Mouse (Mus musculus): ENCODE measurements around the gene Opcml. TPM values are rescaled to one million over a fixed set of nuclear protein-coding genes. Genes with fewer than 3 reads are reported as not detected.
A peak's percentile ranks its signal among the peaks of the same experiment; 100 is the strongest.

Opcml gene
- polyA plus RNA-seq, 2 experiments: 3.7 to 5.5 TPM

DNA sequence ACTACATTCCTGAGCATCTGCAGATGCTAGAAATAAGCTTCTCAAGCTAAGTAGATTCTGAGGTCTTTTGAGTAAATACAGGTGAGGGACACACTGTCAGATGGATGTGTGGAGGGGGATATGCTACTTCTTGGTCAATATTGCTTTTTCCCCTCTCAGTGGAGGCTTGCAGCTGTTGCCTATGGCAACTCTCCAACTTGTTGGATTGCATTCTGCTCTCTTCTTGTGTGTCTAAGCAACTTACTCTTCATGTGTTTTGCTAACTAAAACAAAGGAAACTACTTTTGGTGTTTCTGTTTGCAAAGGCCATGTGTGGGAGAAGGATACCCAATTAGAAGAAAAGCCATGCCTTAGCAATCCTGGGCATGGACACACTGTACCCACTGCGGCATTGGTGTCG lies 406.0 kb downstream of the Opcml start:
- ATAC-seq (ENCODE audit: low FRiP score, low read depth): no peak

DNA sequence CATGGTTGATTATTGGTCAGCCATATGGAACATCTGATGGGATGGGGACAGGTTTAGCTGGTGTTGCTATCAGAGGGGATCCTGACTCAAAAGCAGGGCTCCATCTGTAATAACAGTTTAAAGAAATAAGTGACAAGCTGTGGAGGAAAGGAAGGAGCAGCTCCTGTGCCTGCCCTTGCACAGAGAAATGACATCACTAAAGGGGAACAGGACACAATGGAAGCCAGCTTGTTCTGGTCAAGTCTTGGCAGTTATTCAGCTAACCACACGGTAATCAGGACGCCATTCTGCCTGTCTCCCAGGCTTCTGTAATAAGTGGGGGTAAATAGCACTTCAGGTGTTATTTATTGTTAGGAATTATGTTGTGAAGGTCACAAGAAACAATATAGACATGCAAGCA lies 406.5 kb downstream of the Opcml start:
- Histone ChIP-seq H3K4me3 (replicated peaks; ENCODE audit: low read length) (no peak overlapping the region), H3K4me1 (ENCODE audit: control insufficient read depth, insufficient read depth, low read length) (no peaks in the 10 kb centered on the region), H3K4me2 (replicated peaks; ENCODE audit: low read depth, low read length, severe bottlenecking) (no peak overlapping the region), H3K27me3 (ENCODE audit: control insufficient read depth, insufficient read depth, low read length) (no peaks in the 10 kb centered on the region), H3K9ac (ENCODE audit: low read depth, low read length, severe bottlenecking) (no peak overlapping the region), H3K27ac (replicated peaks; ENCODE audit: low read depth, low read length) (no peak overlapping the region), H3K9me3 (ENCODE audit: control insufficient read depth, low read length) (no peaks in the 10 kb centered on the region), H3K36me3 (ENCODE audit: control insufficient read depth, insufficient read depth, low read length) (no peaks in the 10 kb centered on the region)
- ATAC-seq (ENCODE audit: low FRiP score, low read depth) (no peak), DNase-seq (ENCODE audit: low spot score) (no peak)
- 59% methylated on average over 2 of the region's 2 CpGs for WGBS
- no peak for TF ChIP-seq POLR2A (IDR thresholded peaks at IDR 0.05; ENCODE audit: borderline replicate concordance, extremely low read depth, insufficient read depth, insufficient read length)

More for the DNA sequence above, 406.0 kb downstream of the Opcml start:
- H3K4me1 ChIP-seq (ENCODE audit: control insufficient read depth, insufficient read depth, low read length): no peaks in the 10 kb centered on the region
- DNase-seq (ENCODE audit: low spot score): peak; percentile 41
- H3K4me3 ChIP-seq (replicated peaks; ENCODE audit: low read length): no peak overlapping the region
- H3K9ac ChIP-seq (ENCODE audit: low read depth, low read length, severe bottlenecking): no peak overlapping the region
- H3K27me3 ChIP-seq (ENCODE audit: control insufficient read depth, insufficient read depth, low read length): no peaks in the 10 kb centered on the region
- no peak overlapping the region for H3K27ac ChIP-seq (replicated peaks; ENCODE audit: low read depth, low read length)
- WGBS: 90% methylated on average over 2 of the region's 2 CpGs
- H3K9me3 ChIP-seq (ENCODE audit: control insufficient read depth, low read length): no peaks in the 10 kb centered on the region
- no peak overlapping the region for H3K4me2 ChIP-seq (replicated peaks; ENCODE audit: low read depth, low read length, severe bottlenecking)
- no peak for TF ChIP-seq POLR2A (IDR thresholded peaks at IDR 0.05; ENCODE audit: borderline replicate concordance, extremely low read depth, insufficient read depth, insufficient read length)
- no peaks in the 10 kb centered on the region for H3K36me3 ChIP-seq (ENCODE audit: control insufficient read depth, insufficient read depth, low read length)

DNA sequence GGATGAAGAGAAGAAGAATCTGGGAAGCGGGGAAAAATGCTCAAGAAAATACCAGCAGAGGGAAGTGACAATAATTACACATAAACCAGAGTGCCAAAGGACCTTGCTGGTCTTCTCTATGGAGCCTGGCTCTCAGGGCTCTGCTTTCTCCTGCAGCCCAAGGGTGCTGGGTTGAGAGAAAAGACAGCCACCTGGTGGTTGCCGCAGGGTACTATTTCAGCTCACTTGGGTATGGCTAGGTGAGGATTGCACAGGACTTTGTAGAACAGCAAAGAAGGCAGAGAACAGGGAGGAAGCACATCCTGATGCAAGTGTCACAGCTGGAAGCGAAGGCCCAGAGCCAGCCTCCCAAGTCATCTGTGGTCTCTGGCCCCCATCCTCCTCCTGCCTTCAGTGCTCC lies 407.1 kb downstream of the Opcml start:
- H3K9ac ChIP-seq (ENCODE audit: low read depth, low read length, severe bottlenecking): no peak overlapping the region
- TF ChIP-seq POLR2A (IDR thresholded peaks at IDR 0.05; ENCODE audit: borderline replicate concordance, extremely low read depth, insufficient read depth, insufficient read length): no peak
- no peaks in the 10 kb centered on the region for H3K4me1 ChIP-seq (ENCODE audit: control insufficient read depth, insufficient read depth, low read length)
- H3K27me3 ChIP-seq (ENCODE audit: control insufficient read depth, insufficient read depth, low read length): no peaks in the 10 kb centered on the region
- ATAC-seq (ENCODE audit: low FRiP score, low read depth) (peak; percentile 63; the same call in 1 of the 2 replicates), DNase-seq (ENCODE audit: low spot score) (peak; percentile 42)
- no peak overlapping the region for H3K27ac ChIP-seq (replicated peaks; ENCODE audit: low read depth, low read length)
- H3K9me3 ChIP-seq (ENCODE audit: control insufficient read depth, low read length): no peaks in the 10 kb centered on the region
- no peaks in the 10 kb centered on the region for H3K36me3 ChIP-seq (ENCODE audit: control insufficient read depth, insufficient read depth, low read length)
- H3K4me2 ChIP-seq (replicated peaks; ENCODE audit: low read depth, low read length, severe bottlenecking): no peak overlapping the region
- 48% methylated on average over 3 of the region's 3 CpGs for WGBS
- H3K4me3 ChIP-seq (replicated peaks; ENCODE audit: low read length): no peak overlapping the region

DNA sequence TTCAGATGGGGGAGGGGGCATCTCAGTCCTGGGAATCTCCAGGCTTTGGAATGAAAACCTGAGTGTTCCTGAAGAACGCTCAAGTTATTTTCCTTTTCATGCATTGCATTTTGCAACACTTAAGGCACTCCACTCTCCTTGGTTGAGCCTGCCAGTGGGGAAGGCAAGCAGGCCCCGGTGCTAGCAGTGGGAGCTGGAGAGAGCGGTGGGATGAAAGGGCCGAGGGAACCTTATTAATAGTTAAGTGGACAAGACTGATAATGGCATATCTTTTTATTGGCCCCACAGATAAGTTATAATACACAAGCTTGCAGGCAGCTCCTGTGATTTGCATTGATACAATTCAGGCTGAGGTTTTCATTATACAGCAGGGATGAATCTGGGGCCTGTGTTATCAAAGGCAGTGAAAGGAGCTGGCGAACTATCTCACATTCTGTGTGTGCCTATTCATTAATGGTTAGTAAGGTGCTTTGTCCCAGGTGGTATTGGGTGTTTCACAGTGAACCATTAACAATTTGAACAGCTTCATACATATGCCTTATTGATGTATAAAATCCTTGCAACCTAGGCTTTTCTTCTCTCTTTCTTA lies 407.6 kb downstream of the Opcml start:
- no peak overlapping the region for H3K4me2 ChIP-seq (replicated peaks; ENCODE audit: low read depth, low read length, severe bottlenecking)
- TF ChIP-seq POLR2A (IDR thresholded peaks at IDR 0.05; ENCODE audit: borderline replicate concordance, extremely low read depth, insufficient read depth, insufficient read length): no peak
- DNase-seq (ENCODE audit: low spot score) (no peak), ATAC-seq (ENCODE audit: low FRiP score, low read depth) (no peak)
- H3K27ac ChIP-seq (replicated peaks; ENCODE audit: low read depth, low read length): no peak overlapping the region
- WGBS: 83% methylated on average over 5 of the region's 5 CpGs
- H3K27me3 ChIP-seq (ENCODE audit: control insufficient read depth, insufficient read depth, low read length): no peaks in the 10 kb centered on the region
- no peaks in the 10 kb centered on the region for H3K36me3 ChIP-seq (ENCODE audit: control insufficient read depth, insufficient read depth, low read length)
- H3K4me1 ChIP-seq (ENCODE audit: control insufficient read depth, insufficient read depth, low read length): no peaks in the 10 kb centered on the region
- no peaks in the 10 kb centered on the region for H3K9me3 ChIP-seq (ENCODE audit: control insufficient read depth, low read length)
- no peak overlapping the region for H3K4me3 ChIP-seq (replicated peaks; ENCODE audit: low read length)
- H3K9ac ChIP-seq (ENCODE audit: low read depth, low read length, severe bottlenecking): no peak overlapping the region

DNA sequence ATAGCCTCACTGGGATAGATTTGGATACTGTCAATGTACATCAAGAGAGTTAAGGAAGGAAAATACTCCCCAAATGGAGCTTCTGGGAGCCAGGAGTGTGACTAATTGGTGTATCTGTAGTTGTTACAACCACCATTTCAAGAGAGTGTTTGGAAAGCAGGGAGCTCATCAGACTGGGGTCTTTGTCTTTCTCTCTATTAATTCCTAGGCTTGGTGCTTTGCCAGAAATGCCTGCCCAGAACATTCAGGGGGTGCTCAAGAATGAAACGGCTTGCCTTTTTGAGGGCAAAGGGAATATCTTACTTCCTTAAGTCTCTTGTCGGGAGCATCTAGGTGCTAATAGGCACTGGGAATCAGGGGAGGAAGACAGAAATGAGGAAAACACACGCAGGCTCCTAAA lies 416.9 kb downstream of the Opcml start:
- Histone ChIP-seq H3K27ac (replicated peaks; ENCODE audit: low read depth, low read length) (no peak overlapping the region), H3K4me2 (replicated peaks; ENCODE audit: low read depth, low read length, severe bottlenecking) (no peak overlapping the region), H3K27me3 (ENCODE audit: control insufficient read depth, insufficient read depth, low read length) (no peaks in the 10 kb centered on the region), H3K9me3 (ENCODE audit: control insufficient read depth, low read length) (no peaks in the 10 kb centered on the region), H3K4me1 (ENCODE audit: control insufficient read depth, insufficient read depth, low read length) (no peaks in the 10 kb centered on the region), H3K4me3 (replicated peaks; ENCODE audit: low read length) (no peak overlapping the region), H3K9ac (ENCODE audit: low read depth, low read length, severe bottlenecking) (no peak overlapping the region), H3K36me3 (ENCODE audit: control insufficient read depth, insufficient read depth, low read length) (no peaks in the 10 kb centered on the region)
- DNase-seq (ENCODE audit: low spot score): no peak
- no peak for TF ChIP-seq POLR2A (IDR thresholded peaks at IDR 0.05; ENCODE audit: borderline replicate concordance, extremely low read depth, insufficient read depth, insufficient read length)
- WGBS: 77% methylated on average over 3 of the region's 3 CpGs
- no peak for ATAC-seq (ENCODE audit: low FRiP score, low read depth)

DNA sequence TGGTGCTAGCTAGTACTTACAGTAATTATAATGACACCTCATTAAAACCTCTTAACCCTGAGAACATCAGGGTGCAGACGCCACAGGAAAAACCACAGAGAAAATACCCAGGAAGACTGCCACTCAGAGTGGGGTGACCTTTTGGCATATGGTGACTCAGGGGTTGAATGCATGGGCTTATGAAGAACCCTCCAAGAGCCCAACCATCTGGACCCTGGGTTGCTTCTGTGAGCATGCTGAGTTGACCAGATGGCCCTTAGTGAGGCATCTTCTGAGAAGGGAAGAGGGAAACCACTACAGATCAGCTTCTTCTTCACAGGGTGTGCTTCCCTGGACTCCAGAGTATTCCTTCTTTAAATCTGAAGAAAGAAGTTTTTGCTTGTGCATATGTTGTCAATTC lies 418.1 kb downstream of the Opcml start:
- Histone ChIP-seq H3K27ac (replicated peaks; ENCODE audit: low read depth, low read length) (no peak overlapping the region), H3K4me1 (ENCODE audit: control insufficient read depth, insufficient read depth, low read length) (no peaks in the 10 kb centered on the region), H3K4me2 (replicated peaks; ENCODE audit: low read depth, low read length, severe bottlenecking) (no peak overlapping the region), H3K9me3 (ENCODE audit: control insufficient read depth, low read length) (no peaks in the 10 kb centered on the region), H3K9ac (ENCODE audit: low read depth, low read length, severe bottlenecking) (no peak overlapping the region), H3K27me3 (ENCODE audit: control insufficient read depth, insufficient read depth, low read length) (no peaks in the 10 kb centered on the region), H3K36me3 (ENCODE audit: control insufficient read depth, insufficient read depth, low read length) (no peaks in the 10 kb centered on the region), H3K4me3 (replicated peaks; ENCODE audit: low read length) (no peak overlapping the region)
- ATAC-seq (ENCODE audit: low FRiP score, low read depth) (no peak), DNase-seq (ENCODE audit: low spot score) (no peak)
- WGBS: 62% methylated on average over 1 of the region's 1 CpGs
- TF ChIP-seq POLR2A (IDR thresholded peaks at IDR 0.05; ENCODE audit: borderline replicate concordance, extremely low read depth, insufficient read depth, insufficient read length): no peak

All from limb, embryonic 14.5 days (tissue).